Mouse (Mus musculus) embryonic facial prominence, embryonic 13.5 days (tissue): ENCODE results near the gene Trim25. TPM values are rescaled to one million over a fixed set of nuclear protein-coding genes. Genes with fewer than 3 reads are reported as not detected.

Experiments used
- ATAC-seq: fragments of 200-750 bp; cut with Nextera tagmentation; 2 replicates; pipeline ENCODE4 v1.8.0; 2017; ENCODE audit warnings: low read depth; ENCODE audit not compliant: insufficient number of reproducible peaks, insufficient read depth, low FRiP score, low TSS enrichment
- H3K27ac ChIP-seq: fragments of 300-500 bp; sonication (generic); 2 replicates; pipeline ENCODE4 v1.5.1; 2015; ENCODE audit warnings: moderate library complexity, mild to moderate bottlenecking, inconsistent platforms
- H3K27me3 ChIP-seq: fragments of 300-500 bp; sonication (generic); 2 replicates; pipeline ENCODE4 v1.6.1; 2015; ENCODE audit warnings: mild to moderate bottlenecking, inconsistent platforms
- H3K36me3 ChIP-seq: fragments of 300-500 bp; sonication (generic); 2 replicates; pipeline ENCODE4 v1.6.1; 2015; ENCODE audit warnings: mild to moderate bottlenecking, inconsistent platforms
- H3K4me1 ChIP-seq: fragments of 300-500 bp; sonication (generic); 2 replicates; pipeline ENCODE4 v1.6.1; 2015; ENCODE audit warnings: inconsistent platforms
- H3K4me2 ChIP-seq: fragments of 300-500 bp; sonication (generic); 2 replicates; pipeline ENCODE4 v1.6.1; 2015; ENCODE audit warnings: moderate library complexity, mild to moderate bottlenecking, inconsistent platforms
- H3K4me3 ChIP-seq: fragments of 300-500 bp; sonication (generic); 2 replicates; pipeline ENCODE4 v1.5.1; 2015; ENCODE audit warnings: mild to moderate bottlenecking, inconsistent platforms
- H3K9ac ChIP-seq: fragments of 300-500 bp; sonication (generic); 2 replicates; pipeline ENCODE4 v1.6.1; 2015; ENCODE audit warnings: mild to moderate bottlenecking, inconsistent platforms
- H3K9me3 ChIP-seq: fragments of 300-500 bp; sonication (generic); 2 replicates; pipeline ENCODE4 v1.6.1; 2016; ENCODE audit warnings: inconsistent platforms
- WGBS: fragments of 180-500 bp; shearing (Covaris S2); methylation state at CpG from one replicate; pipeline ENCODE4 v1.1.7; 2015; ENCODE audit warnings: mixed read lengths; 5-methylcytosine and 5-hydroxymethylcytosine counted together
- polyA plus RNA-seq: library from polyadenylated mRNA; unstranded; fragments of >200 nt; fragmentation: Nextera tagmentation; extraction: Ambion mirVana; gene quantifications from 2 replicates; pipeline ENCODE4 v1.2.1, GENCODE M21; 2015

Gene Trim25
- polyA plus RNA-seq, 1 experiment from 2014 or later = 7.1 TPM

DNA sequence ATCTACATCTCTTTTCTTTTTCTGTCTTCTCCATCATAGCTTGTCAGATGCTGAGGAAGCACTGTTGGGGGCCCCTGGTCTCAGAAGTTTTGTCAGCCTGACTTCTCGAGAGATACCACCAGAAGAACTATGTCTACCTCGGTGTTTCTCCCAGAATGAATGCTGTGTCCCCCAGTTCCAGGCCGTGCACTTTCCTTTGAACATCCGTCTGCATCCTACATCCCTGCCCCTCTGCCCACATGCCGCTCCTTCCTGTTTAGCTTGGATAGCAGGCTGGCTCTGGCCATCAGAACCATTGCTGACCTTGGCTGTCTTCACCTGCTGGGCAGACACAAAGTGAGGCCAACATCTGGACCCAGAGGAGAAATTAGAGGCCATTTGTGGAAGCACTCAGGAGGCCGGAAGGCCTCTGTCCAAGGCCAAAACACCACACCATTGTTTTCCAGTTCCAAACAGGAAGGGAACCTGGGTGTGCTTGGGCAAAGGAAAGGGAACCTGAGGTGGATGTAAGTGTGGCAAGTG, 68.2 kb downstream of the Trim25 start:
- no peak overlapping the region for H3K9ac ChIP-seq
- no peak overlapping the region for H3K4me2 ChIP-seq
- no peaks in the 10 kb centered on the region for H3K9me3 ChIP-seq
- ATAC-seq = no peak
- no peak overlapping the region for H3K27ac ChIP-seq
- no peaks in the 10 kb centered on the region for H3K36me3 ChIP-seq
- H3K4me3 ChIP-seq = no peak overlapping the region
- no peaks in the 10 kb centered on the region for H3K27me3 ChIP-seq
- no peaks in the 10 kb centered on the region for H3K4me1 ChIP-seq
- 64% methylated on average over 6 of the region's 6 CpGs for WGBS

DNA sequence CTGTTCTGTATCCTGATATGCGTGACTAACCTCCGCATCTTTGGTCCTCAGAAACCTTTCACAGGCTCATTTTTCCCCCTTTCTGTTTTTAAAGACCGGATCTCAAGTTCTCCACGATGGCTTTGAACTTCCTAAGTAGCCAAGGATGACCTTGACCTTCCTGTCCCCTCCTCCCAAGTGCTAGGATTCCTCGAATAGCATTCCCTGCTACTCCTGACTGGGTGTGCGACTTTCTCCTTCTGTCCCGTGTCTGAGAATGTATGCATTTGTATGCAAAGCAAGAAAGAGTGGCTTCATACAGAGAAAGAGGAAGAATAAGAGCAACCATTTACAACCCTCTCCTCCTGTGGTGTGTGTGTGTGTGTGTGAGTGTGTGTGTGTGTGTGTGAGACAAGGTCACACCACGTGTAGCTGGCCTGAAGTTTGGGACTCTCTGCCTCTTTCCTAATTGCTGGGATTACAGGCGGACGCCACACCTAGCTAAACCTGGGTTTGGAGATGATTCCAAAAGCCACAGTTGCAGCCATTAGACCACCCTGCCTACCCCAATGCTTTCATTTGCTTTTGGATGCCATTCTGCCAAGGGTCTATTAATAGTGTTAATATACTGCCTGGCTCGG, 68.8 kb downstream of the Trim25 start:
- H3K9me3 ChIP-seq = no peaks in the 10 kb centered on the region
- no peaks in the 10 kb centered on the region for H3K36me3 ChIP-seq
- no peaks in the 10 kb centered on the region for H3K4me1 ChIP-seq
- 50% methylated on average over 11 of the region's 11 CpGs for WGBS
- no peak for ATAC-seq
- no peak overlapping the region for H3K4me3 ChIP-seq
- no peaks in the 10 kb centered on the region for H3K27me3 ChIP-seq
- H3K9ac ChIP-seq = no peak overlapping the region
- no peak overlapping the region for H3K4me2 ChIP-seq
- H3K27ac ChIP-seq = no peak overlapping the region

GRCm38 (mm10) chr11:89068649-89069048, 69.5 kb downstream of the Trim25 start:
- Histone ChIP-seq H3K4me2 (no peak overlapping the region), H3K9ac (no peak overlapping the region), H3K27me3 (no peaks in the 10 kb centered on the region), H3K4me3 (no peak overlapping the region), H3K36me3 (no peaks in the 10 kb centered on the region), H3K4me1 (no peaks in the 10 kb centered on the region), H3K9me3 (no peaks in the 10 kb centered on the region), H3K27ac (no peak overlapping the region)
- 94% methylated on average over 14 of the region's 14 CpGs for WGBS
- no peak for ATAC-seq

DNA sequence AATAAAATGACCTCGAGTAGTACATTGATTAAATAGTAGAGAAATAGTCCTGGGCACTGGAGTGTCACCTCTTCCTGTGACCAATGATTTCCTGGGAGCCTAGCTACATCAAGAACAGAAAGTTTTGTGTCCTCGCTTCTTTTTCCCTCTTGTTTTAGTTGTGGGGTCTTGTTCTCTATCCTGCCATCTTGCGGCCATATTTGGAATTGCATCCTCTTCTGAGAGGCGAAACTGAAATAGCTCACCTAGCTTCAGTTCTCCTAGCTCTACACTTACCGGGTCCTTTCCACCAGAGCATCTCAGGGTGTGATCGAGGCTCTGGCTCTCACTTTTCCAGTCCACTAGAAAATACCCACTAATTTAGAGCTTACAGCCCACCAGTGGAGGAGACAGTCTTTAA, 70.1 kb downstream of the Trim25 start:
- H3K4me1 ChIP-seq = no peaks in the 10 kb centered on the region
- WGBS = 31% methylated on average over 6 of the region's 6 CpGs
- H3K4me3 ChIP-seq = no peak overlapping the region
- H3K27ac ChIP-seq = no peak overlapping the region
- no peak overlapping the region for H3K4me2 ChIP-seq
- ATAC-seq = no peak
- H3K36me3 ChIP-seq = no peaks in the 10 kb centered on the region
- no peaks in the 10 kb centered on the region for H3K9me3 ChIP-seq
- H3K27me3 ChIP-seq = no peaks in the 10 kb centered on the region
- H3K9ac ChIP-seq = no peak overlapping the region

Other genes starting within 250 kb of the Trim25 start
- gene Akap1, start 134.8 kb upstream of the Trim25 start, polyA plus RNA-seq = 16.0 and 18.7 TPM in 2 replicates
- gene Scpep1, start 43.9 kb upstream of the Trim25 start, polyA plus RNA-seq = 80.5 and 81.3 TPM in 2 replicates
- gene Elobl, start 32.4 kb upstream of the Trim25 start, polyA plus RNA-seq = not detected in 2 replicates
- 21.4 and 22.4 TPM in 2 replicates for gene Coil, start 29.1 kb upstream of the Trim25 start, polyA plus RNA-seq
- 4.8 and 5.1 TPM in 2 replicates for gene Dgke, start 67.5 kb downstream of the Trim25 start, polyA plus RNA-seq
- gene Gm525, start 74.5 kb downstream of the Trim25 start, polyA plus RNA-seq = 1.7 and 2.0 TPM in 2 replicates